Mouse (Mus musculus) brain, embryonic 14.5 days (tissue): ENCODE results near the gene Elavl1. TPM values are rescaled to one million over a fixed set of nuclear protein-coding genes. Genes with fewer than 3 reads are reported as not detected.
A peak's percentile ranks its signal among the peaks of the same experiment; 100 is the strongest.
"Not testable (repeated sequence)": the region's sequence is repeated elsewhere in the genome, so short reads cannot be mapped to it uniquely, and the experiment has no call there.

Source experiments
- DNase-seq: peaks from one replicate; pipeline ENCODE4 v3.0.0-alpha.2; 2011; ENCODE audit warnings: low read depth
- CTCF ChIP-seq: fragments of 200-500 bp; IDR thresholded peaks from 2 replicates; pipeline ENCODE4 v1.5.1; 2012; ENCODE audit warnings: inconsistent platforms, mild to moderate bottlenecking, moderate library complexity, borderline replicate concordance; ENCODE audit not compliant: insufficient read depth, insufficient read length; ENCODE audit errors: extremely low read depth
- POLR2A ChIP-seq: fragments of 200-500 bp; IDR thresholded peaks from 2 replicates; pipeline ENCODE4 v1.6.1; 2012; ENCODE audit warnings: mild to moderate bottlenecking, inconsistent platforms, borderline replicate concordance; ENCODE audit not compliant: poor library complexity, insufficient read depth, insufficient read length, severe bottlenecking; ENCODE audit errors: extremely low read depth
- polyA plus RNA-seq: library from polyadenylated mRNA; depleted of rRNA; stranded (reverse); fragments of >200 nt; gene quantifications from 2 replicates; pipeline ENCODE4 v1.2.3, GENCODE M21; 2012; rRNA removed

Gene Elavl1
- 55.8 and 63.9 TPM in 2 replicates for polyA plus RNA-seq

DNA sequence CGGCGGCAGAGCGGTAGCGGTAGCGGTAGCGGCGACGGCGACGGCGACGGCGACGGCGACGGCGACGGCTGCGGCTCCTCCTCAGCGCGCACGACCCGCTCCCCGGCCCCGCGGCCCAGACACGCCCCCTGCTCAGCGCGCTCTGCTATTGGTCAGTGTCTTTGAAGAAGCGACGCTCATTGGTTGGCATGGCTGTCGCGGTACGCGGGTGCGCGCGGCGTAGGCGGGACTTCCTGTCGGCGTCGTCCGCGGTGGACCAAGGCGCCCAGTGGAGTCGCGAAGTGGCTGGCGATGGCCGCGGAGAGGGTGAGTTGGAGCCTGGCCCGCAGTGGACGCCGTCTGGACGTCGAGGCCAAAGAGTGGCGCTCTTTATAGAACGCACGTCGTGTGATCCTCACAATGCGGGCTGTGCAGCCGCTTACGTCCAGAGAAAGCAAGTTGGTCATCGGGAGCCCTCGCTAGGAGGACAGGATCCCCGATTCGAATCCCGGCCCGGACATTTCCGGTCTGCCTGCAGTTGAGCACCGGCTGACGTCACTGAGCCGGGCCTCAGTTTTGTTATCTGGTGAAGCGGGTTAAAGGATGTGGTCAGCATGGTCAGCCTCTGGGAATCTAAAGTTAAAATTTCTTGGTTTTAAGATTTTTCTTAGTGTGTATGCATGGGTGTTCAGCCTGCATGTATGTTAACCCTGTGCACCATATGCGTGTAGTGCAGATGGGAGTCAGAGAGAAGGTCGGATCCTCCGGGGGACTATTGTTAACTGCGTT, at the start of gene Elavl1, which contains the start of gene Ccl25:
TSS of gene Elavl1 (minus strand) at position 431 of the 768 bp plus-strand sequence.
TSS of gene Ccl25 (plus strand) at position 228 of the 768 bp plus-strand sequence.
- TF ChIP-seq CTCF (no peak), POLR2A (peak; percentile 45; the same call in 1 of the 2 replicates)
- peak; percentile 99 for DNase-seq

GRCm38 (mm10) chr8:4372657-4373056, 47.4 kb upstream of the Elavl1 start:
- no peak for TF ChIP-seq CTCF
- no peak for TF ChIP-seq POLR2A
- peak; percentile 5 for DNase-seq

GRCm38 (mm10) chr8:4370078-4370477, 44.9 kb upstream of the Elavl1 start:
- peak; percentile 31 for DNase-seq
- TF ChIP-seq POLR2A (no peak), CTCF (peak; percentile 32; the same call in 1 of the 2 replicates)

- no peak for DNase-seq
- no peak for TF ChIP-seq CTCF
- no peak for TF ChIP-seq POLR2A
Observed at GRCm38 (mm10) chr8:4368470-4368869, 43.3 kb upstream of the Elavl1 start.

DNA sequence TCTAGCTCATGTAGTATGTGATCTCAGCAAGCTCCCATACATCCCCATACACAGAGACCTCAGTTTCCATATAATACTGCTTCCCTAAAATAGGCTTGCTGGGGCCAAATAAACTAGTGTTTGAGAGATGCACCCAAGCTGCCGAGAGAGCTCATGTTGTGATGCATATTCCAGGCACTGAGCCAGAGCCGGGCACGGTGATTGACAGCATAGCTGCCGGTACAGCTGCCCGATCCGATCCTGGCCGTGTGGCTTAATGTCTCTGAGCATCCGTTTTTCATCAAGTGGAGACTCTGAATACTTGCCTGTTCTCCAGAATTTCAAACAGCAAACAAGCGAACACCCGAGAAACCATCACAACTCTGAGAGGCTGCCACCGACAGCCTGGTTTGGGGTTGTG, 42.6 kb upstream of the Elavl1 start:
- DNase-seq = peak; percentile 85
- TF ChIP-seq POLR2A = no peak
- no peak for TF ChIP-seq CTCF

GRCm38 (mm10) chr8:4366189-4366588, 41.0 kb upstream of the Elavl1 start:
- TF ChIP-seq CTCF (no peak), POLR2A (no peak)
- no peak for DNase-seq

GRCm38 (mm10) chr8:4360922-4361321, 35.7 kb upstream of the Elavl1 start:
- TF ChIP-seq CTCF = no peak
- no peak for TF ChIP-seq POLR2A
- no peak for DNase-seq

GRCm38 (mm10) chr8:4359362-4359761, 34.1 kb upstream of the Elavl1 start:
- DNase-seq = peak; percentile 58
- TF ChIP-seq POLR2A (no peak), CTCF (no peak)

GRCm38 (mm10) chr8:4355455-4355854, 30.2 kb upstream of the Elavl1 start:
- TF ChIP-seq POLR2A (no peak), CTCF (no peak)
- DNase-seq = no peak

GRCm38 (mm10) chr8:4354516-4354915, 29.3 kb upstream of the Elavl1 start:
- TF ChIP-seq POLR2A (no peak), CTCF (no peak)

GRCm38 (mm10) chr8:4353741-4354140, 28.5 kb upstream of the Elavl1 start:
- no peak for DNase-seq
- no peak for TF ChIP-seq POLR2A
- no peak for TF ChIP-seq CTCF

More at GRCm38 (mm10) chr8:4354516-4354915, 29.3 kb upstream of the Elavl1 start:
- no peak for DNase-seq

DNA sequence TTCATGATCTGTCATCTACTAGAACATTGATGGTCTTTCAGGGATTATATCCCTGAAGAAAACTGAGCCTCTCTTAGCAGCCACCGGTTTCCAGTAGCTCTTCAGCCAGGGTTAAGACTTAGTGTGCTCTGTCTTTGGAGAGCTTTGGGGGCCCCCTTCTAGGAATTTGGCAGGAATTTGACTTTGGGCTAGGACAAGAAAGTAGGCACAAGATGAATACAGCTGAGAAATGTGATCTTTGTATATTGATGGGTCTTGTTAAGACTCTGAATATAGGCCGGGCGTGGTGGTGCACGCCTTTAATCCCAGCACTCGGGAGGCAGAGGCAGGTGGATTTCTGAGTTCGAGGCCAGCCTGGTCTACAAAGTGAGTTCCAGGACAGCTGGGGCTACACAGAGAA, 27.3 kb upstream of the Elavl1 start:
- DNase-seq = not testable (repeated sequence)

- DNase-seq = no peak
- no peak for TF ChIP-seq POLR2A
- no peak for TF ChIP-seq CTCF
Observed at GRCm38 (mm10) chr8:4350618-4351017, 25.4 kb upstream of the Elavl1 start.

DNA sequence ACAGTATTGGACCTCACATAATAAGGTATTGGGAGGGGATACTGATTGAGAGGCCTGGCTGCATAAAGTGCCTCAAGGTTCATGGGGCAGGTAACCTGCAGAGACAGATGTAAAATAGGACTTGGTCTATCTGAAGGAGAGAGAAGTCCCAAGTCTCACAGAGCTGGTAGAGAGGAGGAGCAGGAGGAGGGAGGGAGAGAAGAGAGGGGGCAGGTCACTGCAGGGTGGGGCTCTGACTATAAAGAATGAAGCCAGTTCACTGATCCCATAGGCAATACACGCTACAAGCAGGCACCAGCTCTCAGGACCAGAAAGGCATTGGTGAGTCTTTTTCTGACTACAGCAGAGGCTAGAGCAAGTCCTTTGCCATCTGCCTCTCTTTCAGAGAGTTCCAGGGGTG, 24.1 kb upstream of the Elavl1 start:
- no peak for DNase-seq
- TF ChIP-seq POLR2A (no peak), CTCF (no peak)
